Mouse (Mus musculus) CH12.LX (cell line): ENCODE data around the gene Fam72a. TPM values are rescaled to one million over a fixed set of nuclear protein-coding genes. Genes with fewer than 3 reads are reported as not detected.

Experiments
- DNase-seq: peaks from one replicate; pipeline ENCODE4 v3.0.0-alpha.2; 2013; ENCODE audit errors: extremely low read depth
- H3K27ac ChIP-seq: 2 replicates; pipeline ENCODE4 v1.5.1; 2012; ENCODE audit warnings: low read depth, mild to moderate bottlenecking, control low read depth, moderate library complexity; ENCODE audit not compliant: insufficient read depth
- H3K27me3 ChIP-seq: replicated peaks from 2 replicates; pipeline ENCODE3; 2012; ENCODE audit warnings: inconsistent platforms
- H3K36me3 ChIP-seq, 2 experiments: replicated peaks in 1 of 2; 2 replicates each; pipeline versions ENCODE3 to v1.6.1; 2012; ENCODE audit warnings: inconsistent platforms in 1 of 2, low read length in 1 of 2, mild to moderate bottlenecking in 1 of 2, mixed read lengths in 1 of 2, moderate library complexity in 1 of 2; ENCODE audit not compliant: control insufficient read depth in 1 of 2, insufficient read depth in 1 of 2
- H3K4me1 ChIP-seq, 2 experiments: 2 replicates each; pipeline ENCODE4 v1.6.1; 2012; ENCODE audit warnings: inconsistent platforms in 1 of 2, moderate library complexity in 1 of 2; ENCODE audit not compliant: insufficient read depth in 2 of 2, control insufficient read depth in 1 of 2
- H3K4me2 ChIP-seq: 2 replicates; pipeline ENCODE4 v1.6.1; 2012; ENCODE audit warnings: low read depth, mild to moderate bottlenecking, control low read depth; ENCODE audit not compliant: poor library complexity, insufficient read depth, severe bottlenecking
- H3K4me3 ChIP-seq, 3 experiments: fragments of 150-350 bp in 1 of 3; sonication (generic) in 1 of 3; replicated peaks in 1 of 3; 2 replicates each; pipeline versions ENCODE3 to v1.5.1; 2011 to 2012; ENCODE audit warnings: low read depth in 2 of 3, low read length in 2 of 3, mild to moderate bottlenecking in 2 of 3, moderate library complexity in 2 of 3, control low read depth in 1 of 3, improper control_type of control experiment in 1 of 3, inconsistent platforms in 1 of 3, mixed read lengths in 1 of 3; ENCODE audit not compliant: poor library complexity in 1 of 3
- H3K79me2 ChIP-seq: replicated peaks from 2 replicates; pipeline ENCODE4 v1.6.1; 2012; ENCODE audit warnings: mild to moderate bottlenecking, moderate library complexity; ENCODE audit not compliant: control insufficient read depth, poor library complexity, insufficient read depth, severe bottlenecking; ENCODE audit errors: extremely low read depth
- H3K9ac ChIP-seq: 2 replicates; pipeline ENCODE4 v1.6.1; 2012; ENCODE audit warnings: low read depth, mild to moderate bottlenecking, control low read depth, moderate library complexity; ENCODE audit not compliant: insufficient read depth
- H3K9me3 ChIP-seq: replicated peaks from 2 replicates; pipeline ENCODE3; 2012; ENCODE audit warnings: low read length, inconsistent platforms, mixed read lengths
- CHD1 ChIP-seq: IDR thresholded peaks from 2 replicates; pipeline ENCODE4 v1.6.1; 2012; ENCODE audit warnings: low read depth, low read length, improper control_type of control experiment, inconsistent platforms
- E2F4 ChIP-seq: IDR thresholded peaks from 2 replicates; pipeline ENCODE4 v1.6.1; 2011; ENCODE audit warnings: low read depth, low read length, improper control_type of control experiment; ENCODE audit not compliant: insufficient replicate concordance
- ELF1 ChIP-seq: IDR thresholded peaks from 2 replicates; pipeline ENCODE4 v1.6.1; 2014; ENCODE audit warnings: low read depth, mild to moderate bottlenecking, inconsistent platforms, low read length, improper control_type of control experiment
- EP300 ChIP-seq: IDR thresholded peaks from 2 replicates; pipeline ENCODE4 v1.6.1; 2011; ENCODE audit warnings: low read length, improper control_type of control experiment
- IRF4 ChIP-seq: IDR thresholded peaks from 2 replicates; pipeline ENCODE4 v1.6.1; 2014; ENCODE audit warnings: low read depth, mild to moderate bottlenecking, inconsistent platforms, low read length, improper control_type of control experiment
- JUND ChIP-seq: conservative IDR thresholded peaks from 2 replicates; pipeline ENCODE4 v1.6.1; 2011; ENCODE audit warnings: low read depth, low read length, improper control_type of control experiment
- MAFK ChIP-seq: IDR thresholded peaks from 2 replicates; pipeline ENCODE4 v1.6.1; 2011; ENCODE audit warnings: low read length, improper control_type of control experiment; ENCODE audit not compliant: insufficient replicate concordance
- MEF2A ChIP-seq: IDR thresholded peaks from 2 replicates; pipeline ENCODE4 v1.6.1; 2014; ENCODE audit warnings: low read depth, mild to moderate bottlenecking, inconsistent platforms, low read length, improper control_type of control experiment, borderline replicate concordance
- MYC ChIP-seq: IDR thresholded peaks from 2 replicates; pipeline ENCODE4 v1.6.1; 2011; ENCODE audit warnings: low read depth, mild to moderate bottlenecking, improper control_type of control experiment, low read length
- NELFE ChIP-seq: IDR thresholded peaks from 2 replicates; pipeline ENCODE4 v1.6.1; 2011; ENCODE audit warnings: low read depth, low read length, improper control_type of control experiment
- POLR2A ChIP-seq: IDR thresholded peaks from 2 replicates; pipeline ENCODE4 v1.6.1; 2011; ENCODE audit warnings: low read depth, mild to moderate bottlenecking, improper control_type of control experiment, low read length
- RAD21 ChIP-seq: IDR thresholded peaks from 2 replicates; pipeline ENCODE4 v1.6.1; 2011; ENCODE audit warnings: low read depth, mild to moderate bottlenecking, low read length, improper control_type of control experiment, moderate library complexity
- SIN3A ChIP-seq: IDR thresholded peaks from 2 replicates; pipeline ENCODE4 v1.6.1; 2012; ENCODE audit warnings: low read length, improper control_type of control experiment, inconsistent platforms
- TBP ChIP-seq: conservative IDR thresholded peaks from 2 replicates; pipeline ENCODE4 v1.6.1; 2011; ENCODE audit warnings: low read depth, low read length, improper control_type of control experiment
- TCF12 ChIP-seq: IDR thresholded peaks from 2 replicates; pipeline ENCODE4 v1.6.1; 2014; ENCODE audit warnings: low read depth, mild to moderate bottlenecking, inconsistent platforms, low read length, improper control_type of control experiment
- USF1 ChIP-seq: IDR thresholded peaks from 2 replicates; pipeline ENCODE4 v1.6.1; 2014; ENCODE audit warnings: low read depth, mild to moderate bottlenecking, inconsistent platforms, low read length, improper control_type of control experiment
- ZC3H11A ChIP-seq: IDR thresholded peaks from 2 replicates; pipeline ENCODE4 v1.6.1; 2012; ENCODE audit warnings: low read depth, mild to moderate bottlenecking, inconsistent platforms, low read length, improper control_type of control experiment
- ZNF384 ChIP-seq: IDR thresholded peaks from 2 replicates; pipeline ENCODE4 v1.6.1; 2012; ENCODE audit warnings: low read depth, low read length, improper control_type of control experiment, inconsistent platforms
- dilution Hi-C: fragments of 300-500 bp; cut with MboI; formaldehyde crosslinking; loops from 2 replicates; pipeline ENCODE4 v1.14.3; 2020; ENCODE audit warnings: low sequenced_read_pairs; ENCODE audit not compliant: extremely low pct_unique_long_range_greater_than_20kb, extremely low pct_ligation_motif_present
- in situ Hi-C: fragments of 300-500 bp; cut with MboI; formaldehyde crosslinking; loops from 3 replicates; pipeline ENCODE4 v1.14.3; 2019; ENCODE audit warnings: low sequenced_read_pairs, low pct_ligation_motif_present, low pct_unique_long_range_greater_than_20kb, mixed read lengths
- polyA plus RNA-seq: library from polyadenylated mRNA; unstranded; fragments of >175 nt; gene quantifications from 2 replicates; pipeline ENCODE4 v1.2.1, GENCODE M21; 2012; ENCODE audit warnings: low read depth; ENCODE audit not compliant: insufficient read length
- total RNA-seq, 2 experiments: library from RNA; depleted of rRNA; stranded (reverse); fragments of 300-350 nt in 1 of 2; fragments of >200 nt in 1 of 2; gene quantifications; 2 replicates each; pipeline ENCODE4 v1.2.3; 2012 to 2014

The Fam72a gene
- total and polyA plus RNA-seq, 3 experiments, result 10.5 to 22.4 (median 19.1) TPM

- in situ Hi-C loops, result no loop called here
- peaks cover 24% of the 10 kb centered on the region for H3K79me2 ChIP-seq
- no peak overlapping the region for H3K27ac ChIP-seq
- DNase-seq, result no peak
- dilution Hi-C loops, result no loop called here
- H3K9me3 ChIP-seq, result no peaks in the 10 kb centered on the region
- H3K4me2 ChIP-seq, result no peak overlapping the region
- TF ChIP-seq TBP (no peak), JUND (no peak), NELFE (no peak), ELF1 (no peak), MYC (no peak), EP300 (no peak), SIN3A (no peak), RAD21 (no peak), POLR2A (no peak), MAFK (no peak), CHD1 (no peak), ZC3H11A (no peak), IRF4 (no peak), ZNF384 (no peak), MEF2A (no peak), TCF12 (no peak), USF1 (no peak)
- no peak overlapping the region for H3K4me3 ChIP-seq
- H3K27me3 ChIP-seq, result no peaks in the 10 kb centered on the region
- peaks cover 13 to 29% of the 10 kb centered on the region in 2 experiments for H3K4me1 ChIP-seq
- H3K36me3 ChIP-seq, result peaks cover 0 to 19% of the 10 kb centered on the region in 2 experiments
- H3K9ac ChIP-seq, result no peak overlapping the region
These were observed 16.6 kb upstream of the Fam72a start for GRCm38 (mm10) chr1:131511131-131511530.

- DNase-seq, result no peak
- in situ Hi-C loops (no loop called here), dilution Hi-C loops (no loop called here)
- H3K9ac ChIP-seq, result no peak overlapping the region
- peaks cover 13 to 27% of the 10 kb centered on the region in 2 experiments for H3K4me1 ChIP-seq
- peak overlapping the region; percentile 16; the same call in 1 of the 2 replicates for H3K4me2 ChIP-seq
- no peaks in the 10 kb centered on the region for H3K9me3 ChIP-seq
- H3K36me3 ChIP-seq, result peaks cover 0 to 15% of the 10 kb centered on the region in 2 experiments
- peaks cover 27% of the 10 kb centered on the region for H3K79me2 ChIP-seq
- H3K27ac ChIP-seq, result no peak overlapping the region
- TF ChIP-seq E2F4 (no peak), IRF4 (peak; percentile 41; the same call in 1 of the 2 replicates)
- H3K4me3 ChIP-seq, result no peak overlapping the region
- H3K27me3 ChIP-seq, result no peaks in the 10 kb centered on the region
These were observed 15.8 kb upstream of the Fam72a start for GRCm38 (mm10) chr1:131511661-131512500.
